Mouse (Mus musculus): ENCODE data around the gene Eef2. TPM values are rescaled to one million over a fixed set of nuclear protein-coding genes. Genes with fewer than 3 reads are reported as not detected.
"Not testable (repeated sequence)": the region's sequence is repeated elsewhere in the genome, so short reads cannot be mapped to it uniquely, and the experiment has no call there.

The Eef2 gene
- polyA plus RNA-seq, 1 experiment from 2014 or later, result 589 TPM

DNA sequence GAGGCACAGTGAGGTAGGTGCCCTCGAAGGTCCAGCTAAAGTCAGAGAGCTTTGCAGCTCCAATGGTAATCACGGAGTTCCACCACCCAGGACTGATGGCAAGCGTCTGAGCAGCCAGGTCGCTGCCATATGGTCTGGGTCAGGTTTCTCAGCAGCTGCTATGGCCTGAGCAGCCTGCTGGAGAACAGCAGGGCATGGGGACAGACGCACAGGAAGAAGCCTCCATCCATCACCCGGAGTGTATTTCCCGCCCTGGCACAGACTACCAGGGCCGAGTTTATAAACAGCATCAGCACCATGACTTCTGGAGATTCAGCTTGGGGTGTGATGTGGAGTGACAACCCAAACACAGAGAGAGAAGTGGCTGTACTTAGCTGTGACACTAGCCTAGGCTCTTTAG is 11.3 kb upstream of the Eef2 start:
- no peak overlapping the region for H3K27ac ChIP-seq (ENCODE audit: low read length)
- 54% methylated on average over 8 of the region's 8 CpGs for WGBS
- H3K27me3 ChIP-seq (ENCODE audit: control insufficient read depth, insufficient read depth, low read depth, low read length), result no peaks in the 10 kb centered on the region
- peaks cover 15% of the 10 kb centered on the region for H3K4me1 ChIP-seq (replicated peaks; ENCODE audit: control insufficient read depth, insufficient read depth, low read length)
- no peaks in the 10 kb centered on the region for H3K9me3 ChIP-seq (ENCODE audit: control insufficient read depth, low read length)
- no peak for ATAC-seq (ENCODE audit: low read depth)
- H3K9ac ChIP-seq (ENCODE audit: low read length), result no peak overlapping the region
- no peak overlapping the region for H3K4me3 ChIP-seq (ENCODE audit: low read length)
- no peak overlapping the region for H3K4me2 ChIP-seq (ENCODE audit: low read depth, low read length)
- peaks cover 19% of the 10 kb centered on the region for H3K36me3 ChIP-seq (ENCODE audit: control insufficient read depth, insufficient read depth, low read length)

- H3K9me3 ChIP-seq (ENCODE audit: control insufficient read depth, low read length), result no peaks in the 10 kb centered on the region
- peak; percentile 94 for ATAC-seq (ENCODE audit: low read depth)
- WGBS, result under 1% methylated on average over 54 of the region's 64 CpGs
Measured at GRCm38 (mm10) chr10:81167200-81168086, 9.0 kb upstream of the Eef2 start, which contains the start of gene Pias4. Gene Pias4 (minus strand): TSS chr10:81167923.

GRCm38 (mm10) chr10:81168087-81168431 is 8.4 kb upstream of the Eef2 start:
- Histone ChIP-seq H3K9ac (ENCODE audit: low read length) (peak overlapping the region; percentile 66), H3K27me3 (ENCODE audit: control insufficient read depth, insufficient read depth, low read depth, low read length) (no peaks in the 10 kb centered on the region), H3K4me3 (ENCODE audit: low read length) (peak overlapping the region; percentile 55), H3K4me2 (ENCODE audit: low read depth, low read length) (peak overlapping the region; percentile 70), H3K9me3 (ENCODE audit: control insufficient read depth, low read length) (no peaks in the 10 kb centered on the region), H3K36me3 (ENCODE audit: control insufficient read depth, insufficient read depth, low read length) (peaks cover 4% of the 10 kb centered on the region; the same call in 1 of the 2 replicates), H3K4me1 (replicated peaks; ENCODE audit: control insufficient read depth, insufficient read depth, low read length) (peaks cover 15% of the 10 kb centered on the region), H3K27ac (ENCODE audit: low read length) (peak overlapping the region; percentile 85)
- 7% methylated on average over 5 of the region's 5 CpGs for WGBS
- peak; percentile 61 for ATAC-seq (ENCODE audit: low read depth)

More at GRCm38 (mm10) chr10:81167200-81168086, 9.0 kb upstream of the Eef2 start, which contains the start of gene Pias4:
- Histone ChIP-seq H3K4me2 (ENCODE audit: low read depth, low read length) (peak within 1 kb of the TSS; percentile 70), H3K27ac (ENCODE audit: low read length) (peak within 1 kb of the TSS; percentile 85), H3K4me3 (ENCODE audit: low read length) (peak within 1 kb of the TSS; percentile 75), H3K4me1 (replicated peaks; ENCODE audit: control insufficient read depth, insufficient read depth, low read length) (peaks cover 15% of the 10 kb centered on the region), H3K36me3 (ENCODE audit: control insufficient read depth, insufficient read depth, low read length) (peaks cover 8% of the 10 kb centered on the region; the same call in 1 of the 2 replicates), H3K9ac (ENCODE audit: low read length) (peak within 1 kb of the TSS; percentile 91), H3K27me3 (ENCODE audit: control insufficient read depth, insufficient read depth, low read depth, low read length) (no peaks in the 10 kb centered on the region)

DNA sequence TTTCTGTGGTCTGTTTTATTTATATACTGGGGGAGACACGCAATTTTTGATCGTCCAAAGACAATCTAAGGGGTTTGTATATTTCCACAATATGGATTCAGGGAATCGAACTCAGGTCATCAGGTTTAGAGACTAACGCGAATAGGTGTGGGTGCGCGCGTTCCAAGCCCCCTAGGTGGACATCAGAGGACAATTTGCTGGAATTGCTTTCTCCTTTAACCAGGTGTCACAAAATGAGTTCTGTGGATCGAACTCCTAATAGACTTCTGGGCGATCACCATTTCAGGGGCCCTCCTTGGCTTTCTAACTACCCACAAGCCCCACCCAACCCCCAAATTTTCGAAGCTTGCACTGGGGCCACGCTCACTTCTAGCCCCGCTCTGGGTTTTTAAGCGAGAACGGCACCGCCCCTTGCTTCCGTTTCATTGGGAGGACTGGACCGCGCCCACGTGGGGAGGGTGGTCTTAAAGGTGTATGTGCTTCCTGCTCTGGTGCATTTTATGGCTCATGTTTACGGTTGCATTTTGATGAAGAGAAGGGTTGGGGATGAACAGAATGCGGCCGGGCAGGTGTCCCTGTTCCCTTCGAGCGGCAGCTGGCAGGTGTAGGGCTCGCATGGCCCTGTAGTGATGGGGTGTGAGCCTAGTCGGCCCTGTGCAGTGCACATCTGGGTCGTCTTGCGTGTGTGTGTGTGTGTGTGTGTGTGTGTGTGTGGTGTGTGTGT is 7.7 kb upstream of the Eef2 start:
- Histone ChIP-seq H3K9ac (ENCODE audit: low read length) (peak overlapping the region; percentile 66), H3K36me3 (ENCODE audit: control insufficient read depth, insufficient read depth, low read length) (peaks cover under 1% of the 10 kb centered on the region; the same call in 1 of the 2 replicates), H3K4me3 (ENCODE audit: low read length) (peak overlapping the region; percentile 55), H3K4me2 (ENCODE audit: low read depth, low read length) (peak overlapping the region; percentile 70), H3K4me1 (replicated peaks; ENCODE audit: control insufficient read depth, insufficient read depth, low read length) (peaks cover 20% of the 10 kb centered on the region), H3K27ac (ENCODE audit: low read length) (peak overlapping the region; percentile 85), H3K9me3 (ENCODE audit: control insufficient read depth, low read length) (no peaks in the 10 kb centered on the region), H3K27me3 (ENCODE audit: control insufficient read depth, insufficient read depth, low read depth, low read length) (no peaks in the 10 kb centered on the region)
- ATAC-seq (ENCODE audit: low read depth), result peak; percentile 56; the same call in 1 of the 2 replicates
- WGBS, result 2% methylated on average over 29 of the region's 29 CpGs

- H3K4me1 ChIP-seq (replicated peaks; ENCODE audit: control insufficient read depth, insufficient read depth, low read length), result peaks cover 23% of the 10 kb centered on the region
- ATAC-seq (ENCODE audit: low read depth); H3K9me3 ChIP-seq (ENCODE audit: control insufficient read depth, low read length); H3K9ac ChIP-seq (ENCODE audit: low read length); H3K36me3 ChIP-seq (ENCODE audit: control insufficient read depth, insufficient read depth, low read length); H3K4me3 ChIP-seq (ENCODE audit: low read length); H3K27me3 ChIP-seq (ENCODE audit: control insufficient read depth, insufficient read depth, low read depth, low read length): not testable (repeated sequence)
- 24% methylated on average over 9 of the region's 14 CpGs for WGBS
- peak overlapping the region; percentile 34; the same call in 1 of the 2 replicates for H3K4me2 ChIP-seq (ENCODE audit: low read depth, low read length)
- H3K27ac ChIP-seq (ENCODE audit: low read length), result peak overlapping the region; percentile 50; the same call in 1 of the 2 replicates
Measured at GRCm38 (mm10) chr10:81169411-81169900, 7.0 kb upstream of the Eef2 start.

- H3K36me3 ChIP-seq (ENCODE audit: control insufficient read depth, insufficient read depth, low read length), result peaks cover 6% of the 10 kb centered on the region
- peak overlapping the region; percentile 48 for H3K4me2 ChIP-seq (ENCODE audit: low read depth, low read length)
- H3K27me3 ChIP-seq (ENCODE audit: control insufficient read depth, insufficient read depth, low read depth, low read length), result no peaks in the 10 kb centered on the region
- 0 out of 2 replicates have a peak overlapping the region, but pooled peaks have one; percentile 1 for H3K4me3 ChIP-seq (ENCODE audit: low read length)
- WGBS, result 7% methylated on average over 21 of the region's 21 CpGs
- H3K27ac ChIP-seq (ENCODE audit: low read length), result peak overlapping the region; percentile 77
- peak; percentile 11 for ATAC-seq (ENCODE audit: low read depth)
- H3K4me1 ChIP-seq (replicated peaks; ENCODE audit: control insufficient read depth, insufficient read depth, low read length), result peaks cover 31% of the 10 kb centered on the region
- no peaks in the 10 kb centered on the region for H3K9me3 ChIP-seq (ENCODE audit: control insufficient read depth, low read length)
- H3K9ac ChIP-seq (ENCODE audit: low read length), result peak overlapping the region; percentile 62
Measured at GRCm38 (mm10) chr10:81173132-81173531, 3.3 kb upstream of the Eef2 start.

- peaks cover 34% of the 10 kb centered on the region for H3K4me1 ChIP-seq (replicated peaks; ENCODE audit: control insufficient read depth, insufficient read depth, low read length)
- H3K4me2 ChIP-seq (ENCODE audit: low read depth, low read length), result peak overlapping the region; percentile 49
- no peaks in the 10 kb centered on the region for H3K27me3 ChIP-seq (ENCODE audit: control insufficient read depth, insufficient read depth, low read depth, low read length)
- peak; percentile 49 for ATAC-seq (ENCODE audit: low read depth)
- peak overlapping the region; percentile 87 for H3K27ac ChIP-seq (ENCODE audit: low read length)
- H3K9me3 ChIP-seq (ENCODE audit: control insufficient read depth, low read length), result no peaks in the 10 kb centered on the region
- H3K9ac ChIP-seq (ENCODE audit: low read length), result peak overlapping the region; percentile 46
- 3% methylated on average over 29 of the region's 29 CpGs for WGBS
- peaks cover 22% of the 10 kb centered on the region for H3K36me3 ChIP-seq (ENCODE audit: control insufficient read depth, insufficient read depth, low read length)
- H3K4me3 ChIP-seq (ENCODE audit: low read length), result peak overlapping the region; percentile 40
Measured at GRCm38 (mm10) chr10:81174617-81175344, 1.6 kb upstream of the Eef2 start.

GRCm38 (mm10) chr10:81175345-81175701 is 1.1 kb upstream of the Eef2 start:
- Histone ChIP-seq H3K4me1 (replicated peaks; ENCODE audit: control insufficient read depth, insufficient read depth, low read length) (peaks cover 34% of the 10 kb centered on the region), H3K4me3 (ENCODE audit: low read length) (peak overlapping the region; percentile 40), H3K4me2 (ENCODE audit: low read depth, low read length) (peak overlapping the region; percentile 49), H3K27ac (ENCODE audit: low read length) (peak overlapping the region; percentile 87), H3K9ac (ENCODE audit: low read length) (peak overlapping the region; percentile 46), H3K36me3 (ENCODE audit: control insufficient read depth, insufficient read depth, low read length) (peaks cover 28% of the 10 kb centered on the region)
- H3K9me3 ChIP-seq (ENCODE audit: control insufficient read depth, low read length); ATAC-seq (ENCODE audit: low read depth); H3K27me3 ChIP-seq (ENCODE audit: control insufficient read depth, insufficient read depth, low read depth, low read length): not testable (repeated sequence)
- WGBS, result 7% methylated on average over 4 of the region's 4 CpGs
